Mouse (Mus musculus): ENCODE results near the gene Zfp428. TPM values are rescaled to one million over a fixed set of nuclear protein-coding genes. Genes with fewer than 3 reads are reported as not detected.
A peak's percentile ranks its signal among the peaks of the same experiment; 100 is the strongest.

The Zfp428 gene
- polyA plus RNA-seq, 1 experiment from 2014 or later, result 3.2 TPM

GRCm38 (mm10) chr7:24523723-24524122 is 16.9 kb downstream of the Zfp428 start:
- no peaks in the 10 kb centered on the region for H3K27me3 ChIP-seq (ENCODE audit: control insufficient read depth, insufficient read depth, low read depth, low read length)
- H3K4me2 ChIP-seq (ENCODE audit: low read depth, low read length), result no peak overlapping the region
- no peak overlapping the region for H3K27ac ChIP-seq (ENCODE audit: low read length)
- no peak for ATAC-seq (ENCODE audit: low read depth)
- H3K9ac ChIP-seq (ENCODE audit: low read depth, low read length), result no peak overlapping the region
- peaks cover under 1% of the 10 kb centered on the region; the same call in 1 of the 2 replicates for H3K4me1 ChIP-seq (ENCODE audit: control insufficient read depth, low read depth, low read length)
- no peaks in the 10 kb centered on the region for H3K9me3 ChIP-seq (replicated peaks; ENCODE audit: control insufficient read depth, low read length)
- H3K36me3 ChIP-seq (ENCODE audit: control insufficient read depth, insufficient read depth), result no peaks in the 10 kb centered on the region
- 49% methylated on average over 6 of the region's 6 CpGs for WGBS (ENCODE audit: insufficient replicate concordance)
- H3K4me3 ChIP-seq (ENCODE audit: low read depth, low read length), result no peak overlapping the region

- peaks cover 12% of the 10 kb centered on the region for H3K4me1 ChIP-seq (ENCODE audit: control insufficient read depth, low read depth, low read length)
- no peak overlapping the region for H3K4me2 ChIP-seq (ENCODE audit: low read depth, low read length)
- no peak overlapping the region for H3K4me3 ChIP-seq (ENCODE audit: low read depth, low read length)
- H3K9me3 ChIP-seq (replicated peaks; ENCODE audit: control insufficient read depth, low read length), result no peaks in the 10 kb centered on the region
- WGBS (ENCODE audit: insufficient replicate concordance), result 63% methylated on average over 6 of the region's 6 CpGs
- no peaks in the 10 kb centered on the region for H3K27me3 ChIP-seq (ENCODE audit: control insufficient read depth, insufficient read depth, low read depth, low read length)
- H3K36me3 ChIP-seq (ENCODE audit: control insufficient read depth, insufficient read depth), result no peaks in the 10 kb centered on the region
- H3K9ac ChIP-seq (ENCODE audit: low read depth, low read length), result no peak overlapping the region
- no peak overlapping the region for H3K27ac ChIP-seq (ENCODE audit: low read length)
- no peak for ATAC-seq (ENCODE audit: low read depth)
These were observed 18.2 kb downstream of the Zfp428 start for GRCm38 (mm10) chr7:24524978-24525377.

GRCm38 (mm10) chr7:24525686-24526420 is 19.0 kb downstream of the Zfp428 start:
- H3K4me1 ChIP-seq (ENCODE audit: control insufficient read depth, low read depth, low read length), result peaks cover 14% of the 10 kb centered on the region
- no peak overlapping the region for H3K4me3 ChIP-seq (ENCODE audit: low read depth, low read length)
- no peaks in the 10 kb centered on the region for H3K36me3 ChIP-seq (ENCODE audit: control insufficient read depth, insufficient read depth)
- 74% methylated on average over 12 of the region's 12 CpGs for WGBS (ENCODE audit: insufficient replicate concordance)
- no peak overlapping the region for H3K9ac ChIP-seq (ENCODE audit: low read depth, low read length)
- H3K27ac ChIP-seq (ENCODE audit: low read length), result no peak overlapping the region
- no peaks in the 10 kb centered on the region for H3K27me3 ChIP-seq (ENCODE audit: control insufficient read depth, insufficient read depth, low read depth, low read length)
- no peaks in the 10 kb centered on the region for H3K9me3 ChIP-seq (replicated peaks; ENCODE audit: control insufficient read depth, low read length)
- ATAC-seq (ENCODE audit: low read depth), result no peak
- no peak overlapping the region for H3K4me2 ChIP-seq (ENCODE audit: low read depth, low read length)

GRCm38 (mm10) chr7:24528861-24529260 is 22.1 kb downstream of the Zfp428 start:
- Histone ChIP-seq H3K27ac (ENCODE audit: low read length) (no peak overlapping the region), H3K4me3 (ENCODE audit: low read depth, low read length) (no peak overlapping the region), H3K9ac (ENCODE audit: low read depth, low read length) (no peak overlapping the region), H3K4me1 (ENCODE audit: control insufficient read depth, low read depth, low read length) (peaks cover 28% of the 10 kb centered on the region), H3K4me2 (ENCODE audit: low read depth, low read length) (no peak overlapping the region), H3K9me3 (replicated peaks; ENCODE audit: control insufficient read depth, low read length) (no peaks in the 10 kb centered on the region), H3K27me3 (ENCODE audit: control insufficient read depth, insufficient read depth, low read depth, low read length) (no peaks in the 10 kb centered on the region), H3K36me3 (ENCODE audit: control insufficient read depth, insufficient read depth) (peaks cover 5% of the 10 kb centered on the region; the same call in 1 of the 2 replicates)
- no peak for ATAC-seq (ENCODE audit: low read depth)
- 74% methylated on average over 11 of the region's 11 CpGs for WGBS (ENCODE audit: insufficient replicate concordance)

- no peak for ATAC-seq (ENCODE audit: low read depth)
These were observed 22.8 kb downstream of the Zfp428 start for GRCm38 (mm10) chr7:24529580-24529979.

GRCm38 (mm10) chr7:24530062-24530931 is 23.5 kb downstream of the Zfp428 start, which contains the start of gene Irgq:
Gene Irgq, plus strand, starts transcription at chr7:24530689.
- peak within 1 kb of the TSS; percentile 76 for H3K4me3 ChIP-seq (ENCODE audit: low read depth, low read length)
- H3K4me1 ChIP-seq (ENCODE audit: control insufficient read depth, low read depth, low read length), result peaks cover 28% of the 10 kb centered on the region
- peak within 1 kb of the TSS; percentile 89 for H3K4me2 ChIP-seq (ENCODE audit: low read depth, low read length)
- H3K27me3 ChIP-seq (ENCODE audit: control insufficient read depth, insufficient read depth, low read depth, low read length), result no peaks in the 10 kb centered on the region
- peaks cover 8% of the 10 kb centered on the region; the same call in 1 of the 2 replicates for H3K36me3 ChIP-seq (ENCODE audit: control insufficient read depth, insufficient read depth)
- WGBS (ENCODE audit: insufficient replicate concordance), result under 1% methylated on average over 44 of the region's 44 CpGs
- H3K27ac ChIP-seq (ENCODE audit: low read length), result peak within 1 kb of the TSS; percentile 85
- peak within 1 kb of the TSS; percentile 79 for H3K9ac ChIP-seq (ENCODE audit: low read depth, low read length)
- H3K9me3 ChIP-seq (replicated peaks; ENCODE audit: control insufficient read depth, low read length), result no peaks in the 10 kb centered on the region
- peak; percentile 93 for ATAC-seq (ENCODE audit: low read depth)

More at GRCm38 (mm10) chr7:24529580-24529979, 22.8 kb downstream of the Zfp428 start:
- peaks cover 8% of the 10 kb centered on the region; the same call in 1 of the 2 replicates for H3K36me3 ChIP-seq (ENCODE audit: control insufficient read depth, insufficient read depth)
- H3K27me3 ChIP-seq (ENCODE audit: control insufficient read depth, insufficient read depth, low read depth, low read length), result no peaks in the 10 kb centered on the region
- 40% methylated on average over 11 of the region's 11 CpGs for WGBS (ENCODE audit: insufficient replicate concordance)
- H3K27ac ChIP-seq (ENCODE audit: low read length), result peak overlapping the region; percentile 85
- peak overlapping the region; percentile 89 for H3K4me2 ChIP-seq (ENCODE audit: low read depth, low read length)
- H3K4me1 ChIP-seq (ENCODE audit: control insufficient read depth, low read depth, low read length), result peaks cover 28% of the 10 kb centered on the region
- H3K9ac ChIP-seq (ENCODE audit: low read depth, low read length), result peak overlapping the region; percentile 79
- H3K9me3 ChIP-seq (replicated peaks; ENCODE audit: control insufficient read depth, low read length), result no peaks in the 10 kb centered on the region
- peak overlapping the region; percentile 76 for H3K4me3 ChIP-seq (ENCODE audit: low read depth, low read length)

GRCm38 (mm10) chr7:24531211-24531971 is 24.6 kb downstream of the Zfp428 start:
- peaks cover 8% of the 10 kb centered on the region; the same call in 1 of the 2 replicates for H3K36me3 ChIP-seq (ENCODE audit: control insufficient read depth, insufficient read depth)
- H3K27me3 ChIP-seq (ENCODE audit: control insufficient read depth, insufficient read depth, low read depth, low read length), result no peaks in the 10 kb centered on the region
- H3K4me3 ChIP-seq (ENCODE audit: low read depth, low read length), result peak overlapping the region; percentile 76
- H3K9me3 ChIP-seq (replicated peaks; ENCODE audit: control insufficient read depth, low read length), result no peaks in the 10 kb centered on the region
- peak; percentile 46 for ATAC-seq (ENCODE audit: low read depth)
- 2% methylated on average over 43 of the region's 43 CpGs for WGBS (ENCODE audit: insufficient replicate concordance)
- H3K4me2 ChIP-seq (ENCODE audit: low read depth, low read length), result peak overlapping the region; percentile 89
- H3K4me1 ChIP-seq (ENCODE audit: control insufficient read depth, low read depth, low read length), result peaks cover 28% of the 10 kb centered on the region
- H3K27ac ChIP-seq (ENCODE audit: low read length), result peak overlapping the region; percentile 78
- H3K9ac ChIP-seq (ENCODE audit: low read depth, low read length), result peak overlapping the region; percentile 79

- no peak overlapping the region for H3K9ac ChIP-seq (ENCODE audit: low read depth, low read length)
- 88% methylated on average over 28 of the region's 28 CpGs for WGBS (ENCODE audit: insufficient replicate concordance)
- peaks cover 28% of the 10 kb centered on the region for H3K4me1 ChIP-seq (ENCODE audit: control insufficient read depth, low read depth, low read length)
- H3K27ac ChIP-seq (ENCODE audit: low read length), result no peak overlapping the region
- H3K36me3 ChIP-seq (ENCODE audit: control insufficient read depth, insufficient read depth), result peaks cover 8% of the 10 kb centered on the region; the same call in 1 of the 2 replicates
- no peaks in the 10 kb centered on the region for H3K9me3 ChIP-seq (replicated peaks; ENCODE audit: control insufficient read depth, low read length)
- no peak for ATAC-seq (ENCODE audit: low read depth)
- H3K4me3 ChIP-seq (ENCODE audit: low read depth, low read length), result no peak overlapping the region
- no peaks in the 10 kb centered on the region for H3K27me3 ChIP-seq (ENCODE audit: control insufficient read depth, insufficient read depth, low read depth, low read length)
- no peak overlapping the region for H3K4me2 ChIP-seq (ENCODE audit: low read depth, low read length)
These were observed 26.3 kb downstream of the Zfp428 start for GRCm38 (mm10) chr7:24533031-24533571.

Measured in liver, embryonic 16.5 days (tissue).